Mouse (Mus musculus): Measurements from ENCODE around the gene Slc6a6.

GRCm38 (mm10) chr6:91713370-91713896 is 29.6 kb downstream of the Slc6a6 start:
- no peak for TF ChIP-seq POLR2A (IDR thresholded peaks at IDR 0.05; ENCODE audit: insufficient read depth, low read depth, low read length)
- no peak for TF ChIP-seq CTCF (IDR thresholded peaks at IDR 0.05; ENCODE audit: insufficient read depth, low read depth, low read length)

Measured in olfactory bulb, adult 2 months (tissue).